Mouse (Mus musculus): ENCODE data around the gene Psme1.

GRCm38 (mm10) chr14:55544334-55544733, 33.6 kb upstream of the Psme1 start:
- TF ChIP-seq CTCF (IDR thresholded peaks at IDR 0.05; ENCODE audit: low read depth) (no peak), EP300 (IDR thresholded peaks at IDR 0.05; ENCODE audit: low read depth) (no peak)

Measured in liver, embryonic 14.5 days (tissue).